Mouse (Mus musculus): Measurements from ENCODE around the gene Ano4. TPM values are rescaled to one million over a fixed set of nuclear protein-coding genes. Genes with fewer than 3 reads are reported as not detected.

The Ano4 gene
- polyA plus RNA-seq, 1 experiment from 2014 or later = 5.0 TPM

DNA sequence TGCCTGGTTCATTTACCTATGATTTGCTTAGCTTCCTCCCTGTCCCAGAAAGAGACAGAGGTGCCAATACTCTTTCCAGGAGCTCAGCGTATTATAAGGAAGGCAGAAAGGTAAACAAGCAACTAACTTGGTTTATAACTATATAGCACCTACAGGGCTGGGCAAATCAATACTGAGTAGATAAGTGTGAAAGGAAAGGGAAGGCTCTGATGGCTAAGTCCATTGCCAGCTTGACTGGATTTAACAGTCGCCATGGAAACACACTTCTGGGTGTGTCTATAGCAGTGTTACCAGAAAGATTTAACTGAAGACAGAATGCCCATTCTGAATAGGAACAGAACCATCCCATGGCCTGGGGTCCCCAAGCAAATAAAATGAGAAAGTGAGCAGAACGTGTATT, 149.5 kb downstream of the Ano4 start:
- H3K27me3 ChIP-seq (ENCODE audit: insufficient read depth, low read length) = no peaks in the 10 kb centered on the region
- no peak overlapping the region for H3K4me2 ChIP-seq (replicated peaks; ENCODE audit: low read depth, low read length)
- no peak for ATAC-seq (ENCODE audit: low FRiP score, low TSS enrichment)
- H3K4me1 ChIP-seq (ENCODE audit: insufficient read depth, low read length) = no peaks in the 10 kb centered on the region
- H3K27ac ChIP-seq (ENCODE audit: low read length) = no peak overlapping the region
- H3K9me3 ChIP-seq (ENCODE audit: low read length) = no peaks in the 10 kb centered on the region
- no peak overlapping the region for H3K4me3 ChIP-seq (ENCODE audit: low read length)
- H3K36me3 ChIP-seq (ENCODE audit: insufficient read depth, low read length) = no peaks in the 10 kb centered on the region
- 84% methylated on average over 3 of the region's 3 CpGs for WGBS
- no peak overlapping the region for H3K9ac ChIP-seq (replicated peaks; ENCODE audit: low read length)

DNA sequence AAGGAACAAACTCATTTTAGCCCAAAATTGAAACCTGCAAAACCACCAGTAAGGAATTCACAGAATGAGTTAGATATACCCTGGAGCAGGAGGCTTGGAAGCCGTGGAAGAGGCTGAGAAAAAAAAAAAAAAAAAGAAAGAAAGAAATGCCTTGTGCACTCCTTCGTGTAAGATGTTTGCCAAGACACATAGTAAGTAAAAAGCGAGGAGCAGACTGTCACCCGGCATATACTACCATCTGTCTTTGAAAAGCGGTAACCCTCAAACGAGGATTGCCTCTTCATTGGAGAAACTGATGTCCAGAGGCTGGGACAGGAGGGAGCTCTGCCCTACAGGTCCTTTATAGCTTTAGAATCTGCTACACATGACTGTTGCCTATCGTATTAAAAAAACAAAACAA, 150.1 kb downstream of the Ano4 start:
- WGBS = 74% methylated on average over 7 of the region's 7 CpGs
- no peak for ATAC-seq (ENCODE audit: low FRiP score, low TSS enrichment)
- H3K9ac ChIP-seq (replicated peaks; ENCODE audit: low read length) = no peak overlapping the region
- H3K4me2 ChIP-seq (replicated peaks; ENCODE audit: low read depth, low read length) = no peak overlapping the region
- no peaks in the 10 kb centered on the region for H3K36me3 ChIP-seq (ENCODE audit: insufficient read depth, low read length)
- H3K27me3 ChIP-seq (ENCODE audit: insufficient read depth, low read length) = no peaks in the 10 kb centered on the region
- H3K4me3 ChIP-seq (ENCODE audit: low read length) = no peak overlapping the region
- H3K4me1 ChIP-seq (ENCODE audit: insufficient read depth, low read length) = no peaks in the 10 kb centered on the region
- no peaks in the 10 kb centered on the region for H3K9me3 ChIP-seq (ENCODE audit: low read length)
- H3K27ac ChIP-seq (ENCODE audit: low read length) = no peak overlapping the region

DNA sequence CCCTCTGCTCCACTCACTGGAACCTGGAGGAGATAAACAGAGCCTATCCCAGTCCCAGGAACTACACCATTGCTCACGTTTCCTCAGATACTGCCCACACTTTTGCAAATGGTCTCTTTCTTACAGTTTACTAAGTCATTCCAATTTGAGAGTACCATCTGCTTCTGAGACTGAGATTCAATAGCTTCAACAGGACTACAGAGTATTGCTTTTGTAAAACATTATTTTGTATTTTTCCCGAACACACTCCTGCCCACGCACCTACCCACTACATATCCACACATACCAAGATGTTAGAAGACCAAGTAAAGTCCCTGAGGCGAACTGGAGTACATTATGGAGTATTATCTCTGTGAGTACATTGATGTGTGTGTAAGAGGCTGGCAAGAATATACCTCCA, 166.6 kb downstream of the Ano4 start:
- H3K4me2 ChIP-seq (replicated peaks; ENCODE audit: low read depth, low read length) = no peak overlapping the region
- no peak overlapping the region for H3K9ac ChIP-seq (replicated peaks; ENCODE audit: low read length)
- no peaks in the 10 kb centered on the region for H3K27me3 ChIP-seq (ENCODE audit: insufficient read depth, low read length)
- WGBS = 81% methylated on average over 4 of the region's 4 CpGs
- H3K36me3 ChIP-seq (ENCODE audit: insufficient read depth, low read length) = no peaks in the 10 kb centered on the region
- H3K4me3 ChIP-seq (ENCODE audit: low read length) = no peak overlapping the region
- no peak overlapping the region for H3K27ac ChIP-seq (ENCODE audit: low read length)
- no peaks in the 10 kb centered on the region for H3K9me3 ChIP-seq (ENCODE audit: low read length)
- no peak for ATAC-seq (ENCODE audit: low FRiP score, low TSS enrichment)
- no peaks in the 10 kb centered on the region for H3K4me1 ChIP-seq (ENCODE audit: insufficient read depth, low read length)

DNA sequence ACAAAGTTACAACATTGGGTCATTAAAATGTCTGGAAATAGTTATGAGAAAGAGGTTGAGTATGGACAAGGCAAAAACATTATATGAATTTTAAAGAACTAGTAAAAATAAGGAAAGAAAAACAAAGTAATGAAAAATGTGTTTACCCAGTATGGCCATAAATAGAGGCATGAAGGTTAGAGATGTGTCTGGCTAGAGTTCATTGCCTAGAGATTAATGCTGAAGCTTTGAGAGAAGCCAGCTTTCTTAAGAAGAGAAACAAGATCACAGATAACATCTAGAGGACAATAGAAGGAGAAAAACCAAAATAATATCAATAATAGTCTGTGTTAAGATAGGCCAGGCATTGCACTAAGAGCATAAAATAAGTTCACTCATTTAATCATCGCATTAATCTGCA, 180.0 kb downstream of the Ano4 start:
- ATAC-seq (ENCODE audit: low FRiP score, low TSS enrichment) = 0 out of 2 replicates have a peak, but pooled peaks have one; percentile 61
- Histone ChIP-seq H3K9me3 (ENCODE audit: low read length) (0 out of 2 replicates have a peak, but pooled peaks cover 3% of the 10 kb centered on the region), H3K27me3 (ENCODE audit: insufficient read depth, low read length) (no peaks in the 10 kb centered on the region), H3K4me1 (ENCODE audit: insufficient read depth, low read length) (no peaks in the 10 kb centered on the region), H3K9ac (replicated peaks; ENCODE audit: low read length) (no peak overlapping the region), H3K4me3 (ENCODE audit: low read length) (no peak overlapping the region), H3K36me3 (ENCODE audit: insufficient read depth, low read length) (no peaks in the 10 kb centered on the region), H3K4me2 (replicated peaks; ENCODE audit: low read depth, low read length) (no peak overlapping the region), H3K27ac (ENCODE audit: low read length) (no peak overlapping the region)
- WGBS = 86% methylated on average over 1 of the region's 1 CpGs

DNA sequence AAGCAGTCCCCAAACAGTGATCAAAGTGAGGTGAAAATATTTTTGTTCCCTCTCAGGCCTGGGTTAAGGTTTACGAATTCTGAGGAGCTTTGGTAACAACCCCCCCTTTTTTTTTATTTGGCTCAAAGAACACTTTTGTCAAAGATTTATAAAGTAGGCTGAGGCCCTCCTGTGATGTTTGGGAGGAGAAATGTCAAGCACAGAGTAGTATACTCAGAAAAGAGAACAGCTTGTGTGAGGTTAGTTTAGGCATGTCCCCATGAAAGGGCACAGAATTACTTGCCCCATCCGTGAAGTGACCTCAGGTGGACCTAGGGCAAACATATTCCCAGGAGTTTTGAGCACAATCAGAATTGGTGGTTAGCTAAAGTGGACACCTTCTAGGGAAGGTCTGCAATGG, 189.1 kb downstream of the Ano4 start:
- Histone ChIP-seq H3K27ac (ENCODE audit: low read length) (peak overlapping the region; percentile 26), H3K9me3 (ENCODE audit: low read length) (no peaks in the 10 kb centered on the region), H3K9ac (replicated peaks; ENCODE audit: low read length) (no peak overlapping the region), H3K4me2 (replicated peaks; ENCODE audit: low read depth, low read length) (no peak overlapping the region), H3K4me3 (ENCODE audit: low read length) (no peak overlapping the region), H3K36me3 (ENCODE audit: insufficient read depth, low read length) (no peaks in the 10 kb centered on the region), H3K4me1 (ENCODE audit: insufficient read depth, low read length) (no peaks in the 10 kb centered on the region), H3K27me3 (ENCODE audit: insufficient read depth, low read length) (no peaks in the 10 kb centered on the region)
- 16% methylated on average over 2 of the region's 2 CpGs for WGBS
- peak; percentile 73 for ATAC-seq (ENCODE audit: low FRiP score, low TSS enrichment)

DNA sequence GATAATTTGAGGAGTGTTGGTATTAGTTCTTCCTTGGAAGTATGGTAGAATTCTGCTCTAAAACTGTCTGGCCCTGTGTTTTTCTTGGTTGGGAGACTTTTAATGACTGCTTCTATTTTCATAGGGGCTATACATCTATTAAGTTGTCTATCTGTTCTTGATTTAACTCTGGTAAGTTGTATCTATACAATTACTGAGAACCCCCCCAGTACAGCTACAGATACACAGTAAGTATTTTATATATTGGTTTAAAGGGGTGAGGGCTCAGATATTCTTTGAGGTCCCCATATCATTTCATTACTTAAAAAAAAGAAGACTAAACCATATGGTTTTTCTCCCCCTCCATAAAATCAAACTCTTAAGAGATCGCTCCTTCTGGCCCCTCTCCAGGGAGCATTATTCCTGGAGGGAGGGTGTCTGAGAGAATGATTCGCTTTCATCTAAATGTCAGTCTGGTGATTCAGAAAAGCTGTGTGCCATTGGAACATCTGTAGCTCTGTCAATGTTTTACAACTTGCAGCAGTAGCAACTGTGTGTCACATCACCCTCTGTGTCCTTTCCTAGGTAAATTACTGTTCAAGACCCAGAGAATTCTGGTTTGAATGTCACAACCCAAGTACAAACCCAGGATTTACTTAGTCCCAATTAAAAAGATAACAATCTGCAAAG, 189.6 kb downstream of the Ano4 start:
- Histone ChIP-seq H3K4me2 (replicated peaks; ENCODE audit: low read depth, low read length) (no peak overlapping the region), H3K4me1 (ENCODE audit: insufficient read depth, low read length) (no peaks in the 10 kb centered on the region), H3K36me3 (ENCODE audit: insufficient read depth, low read length) (no peaks in the 10 kb centered on the region), H3K9me3 (ENCODE audit: low read length) (no peaks in the 10 kb centered on the region), H3K4me3 (ENCODE audit: low read length) (no peak overlapping the region), H3K27me3 (ENCODE audit: insufficient read depth, low read length) (no peaks in the 10 kb centered on the region), H3K9ac (replicated peaks; ENCODE audit: low read length) (no peak overlapping the region), H3K27ac (ENCODE audit: low read length) (no peak overlapping the region)
- ATAC-seq (ENCODE audit: low FRiP score, low TSS enrichment) = peak; percentile 94
- WGBS = 31% methylated on average over 2 of the region's 2 CpGs

DNA sequence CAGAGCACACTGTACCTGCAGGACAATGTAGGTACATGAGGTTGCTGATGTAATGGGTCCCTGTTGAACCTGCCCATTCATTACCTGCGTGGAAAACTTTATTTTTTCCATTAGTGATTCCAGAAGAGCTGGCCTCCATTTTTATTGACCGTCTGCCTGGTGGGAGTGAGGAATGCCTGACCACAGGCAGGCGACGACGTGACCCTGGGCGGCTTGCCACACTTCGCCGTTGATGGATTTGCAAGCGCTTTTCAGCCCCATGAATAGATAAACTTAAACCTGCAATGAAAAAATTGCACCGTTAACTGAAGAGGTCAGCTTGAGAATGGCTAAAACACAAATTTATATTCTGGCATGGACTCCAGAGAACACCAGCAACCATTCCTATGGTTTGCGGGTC, 195.4 kb downstream of the Ano4 start:
- no peaks in the 10 kb centered on the region for H3K27me3 ChIP-seq (ENCODE audit: insufficient read depth, low read length)
- no peak overlapping the region for H3K4me3 ChIP-seq (ENCODE audit: low read length)
- no peak overlapping the region for H3K27ac ChIP-seq (ENCODE audit: low read length)
- 24% methylated on average over 11 of the region's 11 CpGs for whole genome bisulfite sequencing
- ATAC-seq (ENCODE audit: low FRiP score, low TSS enrichment) = peak; percentile 35; the same call in 1 of the 2 replicates
- H3K9ac ChIP-seq (replicated peaks; ENCODE audit: low read length) = no peak overlapping the region
- H3K9me3 ChIP-seq (ENCODE audit: low read length) = no peaks in the 10 kb centered on the region
- H3K4me1 ChIP-seq (ENCODE audit: insufficient read depth, low read length) = peaks cover 5% of the 10 kb centered on the region; the same call in 1 of the 2 replicates
- H3K36me3 ChIP-seq (ENCODE audit: insufficient read depth, low read length) = no peaks in the 10 kb centered on the region
- H3K4me2 ChIP-seq (replicated peaks; ENCODE audit: low read depth, low read length) = no peak overlapping the region

DNA sequence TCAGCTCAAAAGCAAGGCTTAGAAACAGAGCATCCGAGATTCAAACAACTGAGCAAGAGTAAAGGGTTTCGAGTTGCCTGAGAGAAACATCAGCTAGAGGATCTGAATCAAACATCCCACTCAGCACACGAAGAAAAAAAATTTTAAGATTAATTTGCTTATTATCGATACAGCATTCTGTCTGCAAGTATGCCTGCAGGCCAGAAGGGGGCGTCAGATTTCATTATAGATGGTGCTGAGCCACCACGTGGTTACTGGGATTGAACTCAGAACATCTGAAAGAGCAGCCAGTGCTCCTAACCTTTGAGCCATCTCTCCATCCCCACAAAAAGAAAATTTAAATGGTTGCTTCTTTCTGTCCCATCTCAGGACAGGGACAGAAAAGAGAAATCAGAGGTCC, 223.2 kb downstream of the Ano4 start:
- Histone ChIP-seq H3K9ac (replicated peaks; ENCODE audit: low read length) (no peak overlapping the region), H3K9me3 (ENCODE audit: low read length) (no peaks in the 10 kb centered on the region), H3K27me3 (ENCODE audit: insufficient read depth, low read length) (no peaks in the 10 kb centered on the region), H3K36me3 (ENCODE audit: insufficient read depth, low read length) (no peaks in the 10 kb centered on the region), H3K4me2 (replicated peaks; ENCODE audit: low read depth, low read length) (no peak overlapping the region), H3K4me1 (ENCODE audit: insufficient read depth, low read length) (no peaks in the 10 kb centered on the region), H3K4me3 (ENCODE audit: low read length) (no peak overlapping the region), H3K27ac (ENCODE audit: low read length) (no peak overlapping the region)
- ATAC-seq (ENCODE audit: low FRiP score, low TSS enrichment) = no peak
- 61% methylated on average over 6 of the region's 6 CpGs for WGBS

DNA sequence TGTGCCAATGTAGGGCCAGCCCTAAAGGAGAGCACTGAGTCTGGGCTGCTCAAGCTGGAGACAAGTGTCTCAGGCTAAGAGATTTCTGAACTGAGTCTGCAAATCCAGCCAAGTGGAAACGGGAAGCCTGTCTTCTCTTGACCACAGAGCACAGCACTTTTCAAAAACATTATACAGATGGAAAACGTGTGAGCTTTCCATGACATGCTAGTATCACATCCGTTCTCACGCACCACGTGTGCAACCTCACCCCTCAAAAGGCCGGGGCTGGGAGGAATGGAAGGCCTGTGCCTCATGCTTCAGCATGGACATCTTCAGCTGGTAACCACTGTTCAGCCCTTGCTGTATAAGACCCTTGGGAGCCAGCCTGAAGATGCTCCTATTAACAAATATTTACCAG, 230.2 kb downstream of the Ano4 start:
- H3K27me3 ChIP-seq (ENCODE audit: insufficient read depth, low read length) = no peaks in the 10 kb centered on the region
- H3K36me3 ChIP-seq (ENCODE audit: insufficient read depth, low read length) = no peaks in the 10 kb centered on the region
- 79% methylated on average over 6 of the region's 6 CpGs for WGBS
- ATAC-seq (ENCODE audit: low FRiP score, low TSS enrichment) = no peak
- no peak overlapping the region for H3K9ac ChIP-seq (replicated peaks; ENCODE audit: low read length)
- no peak overlapping the region for H3K4me2 ChIP-seq (replicated peaks; ENCODE audit: low read depth, low read length)
- H3K9me3 ChIP-seq (ENCODE audit: low read length) = no peaks in the 10 kb centered on the region
- H3K4me1 ChIP-seq (ENCODE audit: insufficient read depth, low read length) = no peaks in the 10 kb centered on the region
- no peak overlapping the region for H3K27ac ChIP-seq (ENCODE audit: low read length)
- no peak overlapping the region for H3K4me3 ChIP-seq (ENCODE audit: low read length)

DNA sequence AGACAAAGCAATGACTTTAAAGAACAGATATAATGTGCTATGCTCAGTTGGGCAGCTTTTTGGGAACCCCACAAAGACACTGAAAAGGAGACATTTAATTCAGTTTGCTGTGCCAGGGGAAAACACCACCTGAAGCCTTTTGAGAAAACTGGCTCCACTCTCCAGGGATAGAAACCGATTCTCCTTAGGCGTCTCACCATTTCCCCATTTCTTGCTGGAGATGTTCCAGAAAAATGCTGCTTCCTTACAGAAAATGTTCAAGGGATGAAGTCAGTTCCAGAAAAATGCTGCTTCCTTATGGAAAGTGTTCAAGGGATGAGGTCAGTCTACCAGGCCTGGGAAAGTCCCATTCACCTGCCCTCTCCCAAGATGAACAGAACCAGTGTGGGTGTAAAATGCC, 233.1 kb downstream of the Ano4 start:
- H3K36me3 ChIP-seq (ENCODE audit: insufficient read depth, low read length) = no peaks in the 10 kb centered on the region
- H3K4me2 ChIP-seq (replicated peaks; ENCODE audit: low read depth, low read length) = no peak overlapping the region
- H3K27ac ChIP-seq (ENCODE audit: low read length) = no peak overlapping the region
- H3K9ac ChIP-seq (replicated peaks; ENCODE audit: low read length) = no peak overlapping the region
- H3K27me3 ChIP-seq (ENCODE audit: insufficient read depth, low read length) = no peaks in the 10 kb centered on the region
- H3K4me3 ChIP-seq (ENCODE audit: low read length) = no peak overlapping the region
- 91% methylated on average over 2 of the region's 2 CpGs for WGBS
- no peaks in the 10 kb centered on the region for H3K4me1 ChIP-seq (ENCODE audit: insufficient read depth, low read length)
- ATAC-seq (ENCODE audit: low FRiP score, low TSS enrichment) = no peak
- H3K9me3 ChIP-seq (ENCODE audit: low read length) = no peaks in the 10 kb centered on the region
